Mouse (Mus musculus): ENCODE results near the gene Map1b. TPM values are rescaled to one million over a fixed set of nuclear protein-coding genes. Genes with fewer than 3 reads are reported as not detected.

Map1b gene
- total RNA-seq, 2 experiments from 2014 or later: 30.9 to 37.7 TPM

DNA sequence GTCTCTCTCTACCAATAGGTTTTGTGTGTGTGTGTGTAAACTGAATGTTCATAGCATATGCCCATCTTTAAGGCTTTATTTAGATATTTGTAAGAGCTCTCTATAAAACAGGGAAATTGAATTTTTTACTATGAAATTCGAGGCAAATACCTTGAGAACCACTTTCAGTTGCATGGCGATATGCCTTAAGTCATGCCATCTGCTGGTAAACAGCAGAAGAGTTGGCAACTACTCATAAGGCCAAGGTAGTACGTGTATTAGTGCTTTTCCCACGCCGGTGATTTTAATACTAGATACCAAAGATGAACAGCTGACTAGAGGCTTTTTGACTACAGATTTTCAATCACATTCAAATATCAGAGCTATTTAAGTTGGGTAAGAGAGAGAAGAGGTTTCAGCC, 27.2 kb downstream of the Map1b start:
- DNase-seq: no peak

DNA sequence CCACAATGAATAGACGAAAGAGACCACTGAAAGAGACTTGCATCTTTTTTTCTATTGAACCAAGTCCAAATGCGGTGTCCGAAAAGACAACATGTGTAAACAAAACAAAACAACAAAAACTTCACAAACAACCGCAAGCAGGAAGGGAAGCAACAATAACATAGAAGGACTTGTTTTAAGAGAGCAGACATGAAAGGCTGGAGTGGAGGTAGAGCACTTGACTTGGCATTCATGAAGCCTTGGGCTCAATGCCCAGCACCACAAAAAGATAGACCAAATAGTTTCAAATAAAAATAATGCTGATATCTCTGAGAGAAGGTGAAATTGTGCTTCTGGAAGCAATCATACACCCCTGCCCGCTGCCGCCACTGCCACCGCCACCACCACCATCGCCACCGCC, 30.5 kb downstream of the Map1b start:
- no peak for DNase-seq

DNA sequence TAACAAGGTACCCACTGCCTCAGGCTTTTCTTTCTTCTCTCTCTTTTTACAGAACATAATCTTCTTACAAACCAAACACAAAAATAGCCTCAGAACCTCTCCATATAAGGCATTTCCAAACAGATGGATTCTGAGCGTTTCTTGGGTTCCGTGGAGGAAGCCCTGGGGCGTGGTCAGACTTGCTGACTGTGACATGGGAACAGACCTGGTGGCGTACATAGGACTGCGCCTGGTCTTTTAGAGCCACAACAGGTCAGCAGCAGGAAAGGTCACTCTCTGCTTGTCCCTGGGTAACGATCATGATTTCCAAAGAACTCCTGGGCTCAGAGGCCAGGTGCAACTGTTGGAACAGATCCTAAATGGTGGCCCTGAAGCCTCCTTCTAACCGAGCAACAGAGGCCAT, 31.0 kb downstream of the Map1b start:
- no peak for DNase-seq

DNA sequence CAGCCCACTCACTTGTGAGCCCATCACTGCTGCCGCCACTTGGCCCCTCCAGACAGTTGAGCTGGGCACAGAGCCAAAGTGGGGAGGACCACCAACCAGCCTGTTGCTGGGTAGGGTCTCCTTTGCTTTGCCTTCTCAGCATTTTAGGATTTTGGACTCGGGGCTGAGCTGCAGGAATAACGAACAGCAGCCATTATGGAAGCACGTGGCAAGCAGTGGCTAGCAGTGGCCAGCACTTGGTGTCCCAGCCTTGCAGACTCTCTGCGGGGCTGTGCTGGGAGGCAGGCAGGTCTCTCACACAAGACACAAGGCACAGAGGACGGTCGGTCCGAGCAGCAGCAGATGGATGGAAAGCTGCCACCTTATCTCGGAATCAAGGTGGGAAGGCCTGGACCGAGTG, 31.4 kb downstream of the Map1b start:
- no peak for DNase-seq

DNA sequence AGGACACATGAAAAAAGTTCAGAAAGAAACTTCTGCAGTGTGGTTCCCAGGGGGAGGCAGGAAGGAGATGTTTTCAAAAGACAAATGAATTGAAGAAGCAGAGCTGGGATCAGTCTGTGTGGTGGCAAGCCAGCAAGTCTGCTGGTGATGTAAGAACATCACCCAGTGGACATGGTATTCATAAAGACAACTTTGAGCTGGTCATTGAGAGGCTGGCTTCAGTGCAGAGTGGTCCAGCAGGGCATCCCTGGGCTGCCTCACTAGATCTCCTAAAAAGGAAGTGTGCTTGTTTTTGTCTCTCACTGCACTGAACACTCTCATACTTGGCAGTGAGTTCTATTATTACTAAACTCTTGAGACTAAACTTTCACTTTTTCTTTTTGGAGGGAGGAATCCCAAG, 32.9 kb downstream of the Map1b start:
- DNase-seq: no peak

DNA sequence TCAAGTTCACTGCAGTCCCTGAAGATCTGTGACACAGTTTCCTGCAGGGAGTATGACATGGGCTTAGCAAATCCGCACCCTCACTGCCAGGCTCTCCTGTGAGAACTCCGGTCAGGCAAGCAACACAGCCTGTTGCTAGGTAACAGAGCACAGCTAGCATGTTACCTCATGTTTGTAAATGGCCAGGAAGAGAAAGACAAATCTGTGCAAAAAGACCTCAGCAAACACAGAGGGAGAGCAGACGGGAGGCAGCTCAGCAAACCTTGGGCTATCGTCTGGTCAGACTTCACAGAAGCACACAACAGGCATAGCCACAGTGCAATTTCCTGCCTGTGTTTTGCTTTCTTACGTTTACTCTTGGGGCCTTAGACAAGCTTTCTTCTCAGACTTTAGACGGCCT, 40.9 kb downstream of the Map1b start:
- no peak for DNase-seq

DNA sequence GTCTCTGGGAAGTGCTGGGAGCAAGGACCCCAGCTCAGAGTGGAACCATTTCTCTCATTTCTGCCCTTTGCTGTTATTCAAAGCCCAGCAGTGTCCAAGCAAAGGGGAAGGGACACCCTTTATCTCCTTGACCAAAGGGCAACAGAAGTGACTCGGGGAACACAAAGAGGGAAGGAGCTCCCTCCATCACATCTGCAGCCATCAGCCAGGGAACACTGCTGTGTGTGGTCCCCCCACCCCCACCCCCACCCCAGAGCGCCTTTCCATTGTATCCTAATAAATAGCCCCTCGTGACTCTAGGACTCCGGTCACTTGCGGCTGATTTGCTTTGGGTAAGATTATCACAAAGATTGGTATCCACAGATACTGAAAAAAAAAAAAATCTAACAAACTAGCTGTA, 41.3 kb downstream of the Map1b start:
- no peak for DNase-seq

DNA sequence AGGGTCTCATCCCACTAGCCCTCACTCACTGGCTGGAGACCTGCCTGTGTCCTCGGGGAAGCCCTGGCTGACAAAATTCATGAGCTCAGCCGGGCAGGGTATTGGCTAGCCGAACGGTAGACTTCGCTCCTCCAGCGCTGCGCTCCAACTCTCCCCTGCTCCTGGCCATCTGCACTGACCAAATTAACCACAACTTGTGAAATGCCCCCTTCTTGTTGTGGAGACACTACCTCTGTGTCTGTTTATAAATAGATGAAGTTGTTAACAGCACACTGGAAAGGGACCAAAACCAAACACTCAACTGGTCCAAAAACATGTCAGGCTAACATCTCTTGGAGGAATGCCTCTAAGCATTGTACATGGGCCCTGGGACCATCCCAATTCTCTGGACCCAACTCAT, 42.2 kb downstream of the Map1b start:
- no peak for DNase-seq

DNA sequence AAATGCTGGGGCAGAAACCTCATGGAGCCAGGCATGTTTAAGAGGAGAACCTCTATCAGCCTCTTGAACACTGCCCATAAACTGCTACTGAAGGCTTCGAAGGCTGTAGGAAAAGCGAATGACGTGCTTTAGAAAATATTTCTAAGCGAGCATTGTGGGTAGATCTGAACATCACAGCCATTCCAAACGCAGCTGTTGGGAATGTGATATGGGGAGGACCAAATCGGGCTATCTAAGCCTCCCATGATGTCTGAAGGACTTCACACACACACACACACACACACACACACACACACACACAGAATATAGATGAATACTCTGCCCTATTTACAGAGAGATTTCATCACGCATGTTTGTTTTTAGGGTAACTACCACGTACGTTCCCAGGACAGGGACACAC, 44.3 kb downstream of the Map1b start:
- no peak for DNase-seq

DNA sequence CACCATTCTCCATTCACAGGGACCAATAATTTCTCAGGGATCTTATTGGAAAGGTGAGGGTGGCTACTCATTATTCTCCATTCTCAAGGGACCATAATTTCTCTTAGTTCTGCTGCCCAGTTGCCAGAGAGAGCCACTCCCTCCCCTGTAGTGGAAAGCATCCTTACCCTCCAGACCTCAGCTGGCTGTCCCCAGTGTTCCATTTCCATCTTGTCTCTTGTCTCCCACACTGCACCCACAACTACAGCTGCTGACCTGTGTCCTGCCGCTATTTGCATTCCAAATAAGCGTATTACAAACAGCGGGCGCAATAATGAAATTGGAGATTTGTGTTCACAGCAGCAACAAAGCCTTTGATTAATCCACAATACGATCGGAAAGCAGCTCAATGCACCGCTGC, 46.3 kb downstream of the Map1b start:
- no peak for DNase-seq

DNA sequence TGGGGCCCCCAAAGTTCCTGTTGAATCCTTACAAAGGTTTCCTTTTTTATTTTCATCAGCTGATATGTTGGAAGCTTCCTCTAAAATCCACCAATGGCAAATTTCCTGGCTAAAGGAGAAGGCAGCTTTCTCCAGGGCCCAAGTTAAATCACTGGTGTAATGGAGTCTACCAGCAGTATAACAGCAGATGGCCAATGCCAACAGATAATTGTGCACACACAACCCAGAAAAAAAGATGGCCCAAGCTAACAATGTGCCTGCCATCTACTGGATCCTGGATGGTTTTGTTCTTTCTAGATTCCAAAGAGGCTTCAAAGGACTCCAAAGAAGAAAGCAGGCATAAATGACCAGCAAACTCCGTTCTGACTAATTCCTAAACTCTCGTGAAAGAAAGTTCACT, 48.1 kb downstream of the Map1b start:
- no peak for DNase-seq

DNA sequence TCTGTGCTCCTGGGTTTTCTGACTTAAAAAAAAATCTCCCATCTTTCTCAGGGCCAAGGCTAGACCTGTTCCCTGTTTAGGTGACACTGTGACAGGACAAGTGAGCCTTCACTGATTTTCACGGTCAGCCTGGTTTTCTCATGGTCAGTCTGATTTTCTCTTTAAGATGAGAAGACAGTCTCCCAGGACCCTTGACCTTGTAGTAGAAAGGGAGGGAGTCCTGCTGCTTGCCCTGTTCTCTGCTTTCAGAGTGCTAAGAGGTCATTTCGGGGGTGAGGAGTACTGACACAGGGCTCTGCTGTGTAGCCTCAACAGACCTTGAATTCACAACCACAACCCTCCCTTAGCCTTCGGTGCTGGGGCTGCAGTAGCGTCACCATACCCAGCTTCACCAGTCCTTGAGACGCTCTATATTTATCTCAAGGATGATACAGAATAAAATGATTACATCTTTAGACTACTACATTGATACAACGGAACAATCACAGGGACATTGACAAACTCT, 49.5 kb downstream of the Map1b start:
- DNase-seq: no peak

DNA sequence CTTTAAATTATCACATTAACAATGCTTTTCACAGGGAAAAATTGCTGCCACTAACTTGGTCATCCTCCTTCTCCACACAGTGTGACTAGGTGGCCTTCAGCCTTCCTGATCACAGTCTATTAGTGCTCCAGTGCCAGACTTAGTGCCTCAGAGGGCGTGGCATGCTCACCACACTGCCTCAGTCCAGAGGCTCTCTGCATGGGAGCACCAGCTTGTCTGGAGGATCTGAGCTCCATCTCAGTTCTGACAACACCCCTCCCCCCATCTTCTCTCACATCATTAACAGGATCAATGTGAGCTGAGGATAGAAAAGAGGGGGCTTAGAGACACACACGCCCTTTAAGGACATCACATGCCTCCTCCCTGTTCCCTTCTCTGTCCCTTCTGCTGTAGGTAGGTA, 50.3 kb downstream of the Map1b start:
- DNase-seq: no peak

DNA sequence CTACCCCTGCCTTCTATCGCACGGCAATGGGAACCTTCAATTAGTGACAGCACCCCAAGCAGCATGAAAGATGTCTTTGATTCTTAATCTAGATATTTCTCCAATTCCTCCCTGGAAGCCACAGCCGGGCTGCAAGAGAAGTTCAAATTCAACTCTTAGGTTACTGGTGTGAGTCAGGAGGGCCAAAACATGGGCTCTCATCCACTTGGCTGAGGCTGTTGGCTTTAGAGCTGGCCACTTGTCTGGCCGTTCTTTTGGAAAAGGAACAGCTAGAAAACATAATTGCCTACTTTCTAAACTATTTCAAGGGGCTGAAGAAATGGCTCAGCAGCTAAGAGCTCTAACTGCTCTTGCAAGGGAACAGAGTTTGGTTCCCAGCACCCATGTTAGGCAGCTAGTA, 51.8 kb downstream of the Map1b start:
- DNase-seq: peak; percentile 42

DNA sequence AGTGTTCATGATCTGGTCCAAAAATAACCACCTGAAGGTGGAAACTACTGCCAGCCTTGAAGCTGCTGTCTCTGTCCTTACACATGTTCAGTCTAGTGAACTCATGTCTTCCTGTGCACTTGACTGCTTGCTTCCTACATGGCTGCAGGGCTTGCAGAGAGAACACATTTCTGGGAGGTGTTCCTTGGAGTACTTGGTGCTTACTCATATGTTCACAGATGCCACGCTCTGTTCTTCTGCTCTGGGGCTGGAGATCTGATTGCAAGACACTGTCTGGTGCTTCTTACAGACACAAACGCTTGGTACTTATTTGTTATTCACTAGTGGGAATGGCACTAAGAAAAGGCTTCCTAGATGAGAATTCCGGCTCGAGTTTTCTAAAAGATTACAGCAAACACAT, 54.5 kb downstream of the Map1b start:
- DNase-seq: no peak

DNA sequence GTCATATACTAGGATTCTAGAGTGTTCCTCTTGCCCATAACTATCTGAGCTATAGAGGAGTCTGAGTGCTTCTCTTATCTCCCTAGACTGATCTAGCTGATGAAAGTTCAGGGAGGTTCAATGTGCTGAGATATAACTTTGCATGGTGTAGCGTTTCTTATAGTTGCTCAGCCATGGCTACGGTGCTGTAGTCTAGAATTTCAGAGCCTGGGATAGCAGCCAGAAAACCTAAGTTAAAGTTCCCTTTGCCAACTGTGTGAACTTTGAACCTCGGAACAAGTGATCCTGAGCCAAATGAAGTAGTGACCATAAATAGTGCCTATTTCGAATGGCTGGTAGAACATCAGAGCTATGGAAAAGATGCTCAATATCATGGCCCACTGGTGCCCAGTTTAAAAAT, 56.7 kb downstream of the Map1b start:
- no peak for DNase-seq

DNA sequence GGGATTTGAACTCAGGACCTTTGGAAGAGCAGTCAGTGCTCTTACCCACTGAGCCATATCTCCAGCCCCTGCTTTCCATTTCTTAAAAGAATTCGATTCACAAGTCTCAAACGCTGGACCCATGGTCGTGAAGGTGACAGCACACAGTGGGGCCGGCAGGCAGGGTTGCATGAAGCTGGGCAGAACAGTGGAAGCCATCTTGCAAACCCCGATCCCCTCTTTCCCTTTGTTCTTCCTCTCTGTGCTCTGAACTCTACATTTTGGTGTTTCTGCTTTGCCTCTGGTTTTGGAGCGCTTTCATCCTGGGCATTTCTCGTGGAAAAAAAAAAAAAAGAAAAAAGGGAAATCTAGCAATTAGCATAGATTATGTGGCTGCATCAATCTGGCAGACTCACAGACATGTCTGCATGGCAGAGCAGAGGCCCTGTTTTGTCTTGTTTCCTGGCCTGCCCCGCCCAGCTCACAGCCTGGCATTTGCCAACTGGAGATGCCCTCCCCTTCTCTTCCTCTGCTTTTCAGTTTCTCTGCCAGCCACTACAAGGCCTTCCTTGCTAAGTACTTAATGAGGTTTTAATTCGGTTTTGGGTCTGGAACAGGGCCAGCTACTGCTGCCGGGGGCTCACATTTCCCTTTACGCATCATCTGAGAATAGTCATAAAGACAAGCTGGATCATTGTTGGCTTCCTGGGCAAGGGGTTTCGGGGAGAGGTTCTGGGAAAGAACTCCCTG, 57.5 kb downstream of the Map1b start:
- no peak for DNase-seq

DNA sequence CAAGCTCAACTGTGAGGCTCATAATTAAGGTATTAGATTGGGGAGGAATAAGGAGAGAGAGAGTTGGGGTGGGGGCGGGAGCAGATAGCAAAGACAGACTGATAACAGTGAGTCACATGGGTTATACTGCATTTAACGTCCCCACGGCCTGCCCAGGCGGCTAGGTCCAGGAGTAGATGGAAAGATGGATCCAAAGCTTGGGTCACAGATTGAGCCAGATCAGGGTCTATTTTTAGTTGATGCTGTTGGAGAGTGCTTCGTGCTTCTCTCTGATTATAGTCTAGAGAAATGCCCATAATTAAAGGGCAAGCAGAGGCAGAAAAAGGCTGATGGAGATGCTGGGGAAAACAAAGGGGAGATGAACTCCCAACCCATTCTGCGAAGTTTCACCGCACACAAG, 61.4 kb downstream of the Map1b start:
- DNase-seq: no peak

DNA sequence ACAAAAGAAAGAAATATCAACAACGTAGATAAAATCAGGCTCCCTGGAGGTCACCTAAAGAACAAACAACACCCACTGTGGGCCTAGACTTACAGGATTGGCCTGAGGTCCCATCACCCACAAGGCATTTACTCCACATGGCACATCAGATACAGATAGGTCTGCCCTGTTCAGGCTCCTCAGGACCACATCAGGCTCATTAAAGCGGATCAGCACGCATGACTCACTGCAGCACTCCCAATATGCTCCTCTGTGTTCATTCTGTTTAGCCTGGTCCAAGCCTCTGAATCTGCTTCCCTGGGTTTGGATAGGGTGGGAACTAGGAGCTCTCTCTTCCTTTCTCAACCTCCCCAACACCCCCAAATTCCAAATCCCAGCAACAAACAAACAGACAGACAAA, 63.9 kb downstream of the Map1b start:
- DNase-seq: no peak

DNA sequence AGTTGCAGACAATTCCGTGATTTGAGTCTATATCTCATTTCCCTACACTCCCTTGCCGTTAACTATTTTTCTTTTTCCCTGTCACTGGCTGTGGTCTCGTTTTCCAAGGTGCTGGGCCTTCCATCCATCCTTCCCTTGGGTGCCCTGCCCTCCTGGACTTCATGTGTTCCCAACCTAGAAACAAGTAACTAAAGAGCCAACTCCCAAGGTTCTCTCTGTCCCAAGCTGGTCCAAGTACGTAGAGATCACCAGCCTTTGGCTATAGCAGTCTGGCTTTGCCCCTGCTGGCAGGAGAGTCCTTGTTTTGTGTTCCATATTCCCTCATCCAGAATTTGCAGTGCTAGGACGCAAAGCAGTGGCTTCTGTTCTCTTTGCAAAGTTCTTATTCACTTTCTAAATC, 65.1 kb downstream of the Map1b start:
- DNase-seq: no peak

DNA sequence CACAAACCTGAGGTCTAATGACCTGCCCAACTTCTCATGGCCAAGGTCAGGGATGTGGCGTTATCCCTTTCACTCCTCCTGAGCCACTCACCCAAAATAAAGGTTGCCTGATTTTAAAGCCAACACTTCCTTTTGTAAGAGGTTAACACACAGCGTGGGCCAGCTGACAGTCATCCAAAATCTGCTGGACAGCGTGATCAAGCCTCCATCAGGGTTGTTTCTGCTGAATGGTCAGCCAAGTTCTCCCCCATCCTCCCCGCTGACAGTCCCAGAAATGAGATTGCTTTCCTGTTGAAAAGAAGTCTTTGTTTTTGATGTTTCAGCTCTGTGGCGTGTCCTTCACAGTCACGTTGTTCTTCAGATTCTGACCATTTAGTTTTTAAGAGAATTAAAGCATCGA, 65.6 kb downstream of the Map1b start:
- no peak for DNase-seq

DNA sequence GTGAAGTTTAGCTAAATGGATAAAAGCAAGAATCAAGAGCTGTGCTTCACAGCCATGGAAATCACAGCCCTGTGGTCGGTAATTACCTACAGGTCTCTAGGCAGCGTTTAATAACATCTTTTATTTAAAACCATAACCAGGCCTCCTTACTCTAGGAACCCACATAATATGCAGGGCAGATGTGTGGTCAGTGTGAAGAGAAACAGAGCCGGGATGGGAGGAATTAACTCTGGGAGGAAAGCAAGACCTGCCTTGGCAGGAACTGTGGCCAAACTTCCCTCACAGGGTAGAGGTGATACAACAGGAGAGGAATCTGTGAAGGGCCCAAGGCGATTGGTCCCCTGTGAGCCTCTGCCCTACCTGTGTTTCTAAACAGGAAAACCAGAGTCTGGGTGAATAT, 66.8 kb downstream of the Map1b start:
- no peak for DNase-seq

DNA sequence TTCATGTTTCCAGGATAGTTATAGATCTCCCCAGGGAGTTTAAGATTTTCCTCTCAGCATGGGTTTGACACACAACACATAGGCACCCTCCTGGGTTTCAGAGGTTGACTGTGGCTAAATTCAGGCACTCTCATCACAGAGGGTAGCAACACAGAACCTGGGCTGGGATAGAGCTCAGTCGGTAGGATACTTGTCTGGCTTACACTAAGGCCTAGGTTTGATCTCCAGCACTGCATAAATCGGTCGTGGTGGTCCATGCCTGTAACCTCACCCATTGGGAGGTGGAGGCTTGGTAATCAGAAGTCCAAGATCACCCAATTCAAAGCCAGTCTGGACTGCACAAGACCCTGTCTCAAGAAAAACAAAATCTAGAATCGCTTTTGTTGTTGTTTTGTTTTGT, 68.1 kb downstream of the Map1b start:
- DNase-seq: no peak

DNA sequence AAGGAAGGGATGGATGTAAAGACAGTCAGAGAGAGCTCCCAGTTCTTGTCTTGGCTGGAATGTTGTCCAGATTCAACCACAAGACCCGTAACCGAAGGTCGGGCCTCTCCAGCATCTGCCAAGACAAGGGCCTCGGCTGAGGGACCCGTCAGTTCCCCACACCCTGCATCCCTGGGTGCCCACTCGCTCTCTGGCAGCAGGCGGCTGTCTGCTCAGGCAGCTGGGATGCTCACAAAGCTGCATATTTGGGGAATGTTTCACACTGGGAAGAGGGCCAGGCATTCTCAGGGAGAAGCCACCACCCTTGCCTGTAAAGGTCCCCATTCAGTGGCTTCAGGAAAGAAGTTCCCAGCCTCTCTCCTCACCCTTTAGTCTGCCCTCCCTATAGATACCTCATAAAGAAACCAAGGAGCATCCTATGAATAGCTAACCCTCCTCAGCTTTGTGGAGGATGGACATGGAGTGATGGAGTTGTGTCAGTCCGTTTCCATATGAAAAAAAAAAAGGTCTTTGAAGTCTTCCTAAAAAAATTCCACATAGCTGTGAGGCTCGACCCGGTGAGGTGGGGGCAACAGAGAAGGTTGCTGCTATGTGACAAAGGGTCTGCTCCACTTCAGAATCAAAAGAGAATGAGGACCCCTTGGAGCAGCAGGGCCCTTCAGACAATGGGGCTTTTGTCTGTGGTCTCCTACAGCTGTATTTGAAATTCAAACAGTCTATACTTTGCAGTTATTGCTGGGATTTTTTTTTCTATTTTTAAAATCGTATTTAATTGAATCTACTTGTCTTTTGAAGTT, 68.7 kb downstream of the Map1b start:
- DNase-seq: peak; percentile 55

Data from gastrocnemius, postnatal 10 days (tissue).